Mouse (Mus musculus) skeletal muscle tissue, adult 2 months (tissue): ENCODE results near the gene Olfr1463.

Experiments
- DNase-seq: peaks from one replicate; pipeline ENCODE4 v3.0.0-alpha.2; 2012; ENCODE audit warnings: low read depth, low spot score

Gene Olfr1463

GRCm38 (mm10) chr19:13231028-13231427 is at the start of gene Olfr1463:
Gene Olfr1463 (plus strand): TSS chr19:13231328.
- DNase-seq, result no peak

- no peak for DNase-seq
Measured at GRCm38 (mm10) chr19:13185434-13185833, 45.7 kb upstream of the Olfr1463 start, which contains the start of gene Olfr1462. Gene Olfr1462 (plus strand): TSS chr19:13185734.

GRCm38 (mm10) chr19:13221666-13222065 is 9.5 kb upstream of the Olfr1463 start:
- DNase-seq, result no peak
